Mouse (Mus musculus): Measurements from ENCODE around the gene Pik3ip1.

Pik3ip1 gene

GRCm38 (mm10) chr11:3344916-3345315 is 14.7 kb downstream of the Pik3ip1 start:
- TF ChIP-seq GATA4 (IDR thresholded peaks at IDR 0.05; ENCODE audit: insufficient replicate concordance, low read length), result no peak

- no peak for TF ChIP-seq GATA4 (IDR thresholded peaks at IDR 0.05; ENCODE audit: insufficient replicate concordance, low read length)
Measured at GRCm38 (mm10) chr11:3346351-3346750, 16.1 kb downstream of the Pik3ip1 start.

- no peak for TF ChIP-seq GATA4 (IDR thresholded peaks at IDR 0.05; ENCODE audit: insufficient replicate concordance, low read length)
Measured at GRCm38 (mm10) chr11:3347091-3347834, 17.1 kb downstream of the Pik3ip1 start.

GRCm38 (mm10) chr11:3347835-3348195 is 17.6 kb downstream of the Pik3ip1 start:
- no peak for TF ChIP-seq GATA4 (IDR thresholded peaks at IDR 0.05; ENCODE audit: insufficient replicate concordance, low read length)

- no peak for TF ChIP-seq GATA4 (IDR thresholded peaks at IDR 0.05; ENCODE audit: insufficient replicate concordance, low read length)
Measured at GRCm38 (mm10) chr11:3348576-3349342, 18.6 kb downstream of the Pik3ip1 start.

GRCm38 (mm10) chr11:3349343-3349695 is 19.1 kb downstream of the Pik3ip1 start:
- no peak for TF ChIP-seq GATA4 (IDR thresholded peaks at IDR 0.05; ENCODE audit: insufficient replicate concordance, low read length)

- no peak for TF ChIP-seq GATA4 (IDR thresholded peaks at IDR 0.05; ENCODE audit: insufficient replicate concordance, low read length)
Measured at GRCm38 (mm10) chr11:3352131-3352530, 21.9 kb downstream of the Pik3ip1 start.

GRCm38 (mm10) chr11:3352990-3353585 is 22.9 kb downstream of the Pik3ip1 start:
- no peak for TF ChIP-seq GATA4 (IDR thresholded peaks at IDR 0.05; ENCODE audit: insufficient replicate concordance, low read length)

GRCm38 (mm10) chr11:3362854-3363253 is 32.7 kb downstream of the Pik3ip1 start:
- TF ChIP-seq GATA4 (IDR thresholded peaks at IDR 0.05; ENCODE audit: insufficient replicate concordance, low read length), result no peak

- TF ChIP-seq GATA4 (IDR thresholded peaks at IDR 0.05; ENCODE audit: insufficient replicate concordance, low read length), result no peak
Measured at GRCm38 (mm10) chr11:3366411-3366810, 36.2 kb downstream of the Pik3ip1 start.

- no peak for TF ChIP-seq GATA4 (IDR thresholded peaks at IDR 0.05; ENCODE audit: insufficient replicate concordance, low read length)
Measured at GRCm38 (mm10) chr11:3368983-3369382, 38.8 kb downstream of the Pik3ip1 start.

GRCm38 (mm10) chr11:3369449-3369848 is 39.2 kb downstream of the Pik3ip1 start:
- no peak for TF ChIP-seq GATA4 (IDR thresholded peaks at IDR 0.05; ENCODE audit: insufficient replicate concordance, low read length)

- no peak for TF ChIP-seq GATA4 (IDR thresholded peaks at IDR 0.05; ENCODE audit: insufficient replicate concordance, low read length)
Measured at GRCm38 (mm10) chr11:3370162-3370561, 40.0 kb downstream of the Pik3ip1 start.

- no peak for TF ChIP-seq GATA4 (IDR thresholded peaks at IDR 0.05; ENCODE audit: insufficient replicate concordance, low read length)
Measured at GRCm38 (mm10) chr11:3370928-3371598, 40.9 kb downstream of the Pik3ip1 start.

GRCm38 (mm10) chr11:3371599-3372295 is 41.5 kb downstream of the Pik3ip1 start:
- TF ChIP-seq GATA4 (IDR thresholded peaks at IDR 0.05; ENCODE audit: insufficient replicate concordance, low read length), result no peak
